Mouse (Mus musculus): ENCODE data around the gene Prpsap1. TPM values are rescaled to one million over a fixed set of nuclear protein-coding genes. Genes with fewer than 3 reads are reported as not detected.

Gene Prpsap1
- polyA plus RNA-seq, 1 experiment, result 129 TPM

DNA sequence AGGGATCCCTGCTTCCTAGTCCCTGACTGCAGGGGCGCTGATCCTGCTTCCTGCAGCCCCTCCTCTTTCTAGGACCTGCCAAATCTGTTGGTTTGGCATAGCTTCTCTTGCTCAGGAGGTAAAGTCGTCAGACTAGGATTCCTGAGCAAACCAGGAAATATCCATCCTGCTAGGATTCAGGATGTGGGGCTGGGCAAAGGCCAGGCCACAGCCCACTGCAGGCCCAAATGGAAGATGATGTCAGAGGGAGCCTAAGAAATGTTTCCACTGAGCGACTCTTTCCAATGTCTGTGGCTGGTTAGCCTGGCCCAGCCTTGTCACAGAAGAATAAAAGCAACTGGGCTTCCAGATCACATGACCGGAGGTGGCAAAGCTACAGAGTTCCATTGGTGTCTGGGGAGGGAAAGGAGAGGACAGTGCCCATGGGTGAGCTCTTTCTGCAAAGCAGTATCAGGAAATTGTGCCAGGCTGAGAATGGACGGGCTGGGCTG lies 29.7 kb upstream of the Prpsap1 start:
- Histone ChIP-seq H3K4me1 (ENCODE audit: control insufficient read depth, insufficient read depth, low read length) (peaks cover 14% of the 10 kb centered on the region), H3K27me3 (ENCODE audit: control insufficient read depth, insufficient read depth, low read length) (no peaks in the 10 kb centered on the region), H3K4me3 (replicated peaks; ENCODE audit: insufficient read depth, low read depth, low read length) (no peak overlapping the region), H3K27ac (ENCODE audit: insufficient read depth, low read length) (no peak overlapping the region)
- DNase-seq, result no peak
- TF ChIP-seq POLR2A (IDR thresholded peaks at IDR 0.05; ENCODE audit: borderline replicate concordance, insufficient read depth, low read length), result no peak
- no peak for TF ChIP-seq CTCF (IDR thresholded peaks at IDR 0.05; ENCODE audit: borderline replicate concordance, insufficient read depth, low read depth, low read length)
- 29% methylated on average over 5 of the region's 5 CpGs for WGBS

DNA sequence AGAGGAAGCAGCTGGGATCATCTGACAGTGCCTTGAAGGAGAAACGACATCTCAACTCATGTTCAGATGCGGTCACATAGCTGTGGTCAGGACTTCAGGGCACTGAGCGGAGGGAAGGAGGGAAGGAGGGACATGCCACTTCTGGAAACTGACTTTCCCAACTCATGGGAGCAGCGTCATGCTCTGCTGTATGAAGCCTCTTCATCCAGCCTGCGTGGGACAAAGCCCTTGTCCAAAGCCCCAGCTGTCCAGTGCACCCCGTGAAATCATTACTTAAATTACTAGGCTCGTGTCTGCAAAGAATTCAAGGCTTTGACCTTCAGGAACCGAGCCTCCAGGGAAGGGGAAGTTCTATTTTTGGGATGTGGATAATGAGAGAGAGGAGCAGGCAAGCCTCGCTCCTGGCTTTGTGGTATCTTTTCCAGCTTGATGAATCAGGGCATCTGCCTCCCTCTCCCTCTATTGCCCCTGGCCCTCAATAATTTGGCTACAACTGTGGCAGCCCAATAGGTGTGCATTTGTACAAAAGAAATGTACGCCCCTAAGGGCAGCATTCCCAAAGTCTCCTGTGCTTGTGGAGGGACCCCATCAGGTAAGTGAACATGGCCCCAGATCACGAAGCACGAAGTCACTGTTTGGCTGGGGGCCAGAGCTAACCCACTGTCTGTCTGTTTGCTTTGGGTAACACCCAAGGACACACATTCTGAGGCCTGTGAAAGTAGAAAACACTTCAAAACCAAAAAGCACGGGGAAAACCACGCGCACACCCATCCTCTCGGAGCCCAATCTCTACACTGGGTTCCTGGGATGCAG lies 29.1 kb upstream of the Prpsap1 start:
- Histone ChIP-seq H3K27ac (ENCODE audit: insufficient read depth, low read length) (no peak overlapping the region), H3K27me3 (ENCODE audit: control insufficient read depth, insufficient read depth, low read length) (no peaks in the 10 kb centered on the region), H3K4me3 (replicated peaks; ENCODE audit: insufficient read depth, low read depth, low read length) (no peak overlapping the region), H3K4me1 (ENCODE audit: control insufficient read depth, insufficient read depth, low read length) (peaks cover 14% of the 10 kb centered on the region)
- 57% methylated on average over 16 of the region's 16 CpGs for WGBS
- TF ChIP-seq CTCF (IDR thresholded peaks at IDR 0.05; ENCODE audit: borderline replicate concordance, insufficient read depth, low read depth, low read length), result no peak
- TF ChIP-seq POLR2A (IDR thresholded peaks at IDR 0.05; ENCODE audit: borderline replicate concordance, insufficient read depth, low read length), result no peak
- no peak for DNase-seq

DNA sequence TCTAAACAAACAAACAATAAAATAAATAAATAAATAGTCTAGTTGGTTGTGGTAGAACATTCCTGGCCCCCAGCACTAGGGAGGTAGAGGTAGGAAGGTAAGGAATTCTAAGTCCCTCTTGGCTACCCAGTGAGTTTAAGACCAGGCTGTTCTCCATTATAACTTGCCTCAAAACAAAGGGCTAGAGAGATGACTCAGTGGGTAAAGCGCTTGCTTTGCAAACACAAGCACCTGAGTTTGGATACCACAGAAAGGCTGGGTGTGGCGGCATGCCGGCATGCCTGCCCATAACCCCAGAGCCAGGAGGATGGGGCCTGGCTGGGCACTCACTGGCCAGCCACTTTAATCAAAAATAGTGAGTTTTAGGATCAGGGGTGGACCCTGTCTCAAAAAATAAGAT lies 28.0 kb upstream of the Prpsap1 start:
- Histone ChIP-seq H3K4me3 (replicated peaks; ENCODE audit: insufficient read depth, low read depth, low read length) (no peak overlapping the region), H3K4me1 (ENCODE audit: control insufficient read depth, insufficient read depth, low read length) (peaks cover 14% of the 10 kb centered on the region), H3K27ac (ENCODE audit: insufficient read depth, low read length) (no peak overlapping the region), H3K27me3 (ENCODE audit: control insufficient read depth, insufficient read depth, low read length) (no peaks in the 10 kb centered on the region)
- TF ChIP-seq POLR2A (IDR thresholded peaks at IDR 0.05; ENCODE audit: borderline replicate concordance, insufficient read depth, low read length), result no peak
- TF ChIP-seq CTCF (IDR thresholded peaks at IDR 0.05; ENCODE audit: borderline replicate concordance, insufficient read depth, low read depth, low read length), result no peak
- no peak for DNase-seq
- WGBS, result 100% methylated on average over 3 of the region's 3 CpGs

DNA sequence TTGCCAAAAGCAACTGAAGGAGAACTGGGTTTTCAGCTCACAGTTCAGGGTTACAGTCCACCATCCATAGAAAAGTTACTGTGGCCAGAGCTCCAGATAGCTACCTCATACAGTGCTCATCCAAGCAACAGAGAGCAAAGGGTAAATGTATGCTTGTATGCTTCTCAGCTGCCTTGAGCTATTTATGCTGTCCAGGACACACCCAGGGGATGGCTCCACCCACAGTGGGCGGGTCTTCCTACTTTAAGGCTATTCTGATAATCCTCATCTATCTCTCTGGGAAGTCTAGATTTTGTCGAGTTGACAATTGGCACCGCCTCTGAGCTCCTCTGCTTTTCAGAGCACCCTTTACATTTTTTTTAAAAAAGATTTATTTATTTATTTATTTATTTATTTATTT lies 27.1 kb upstream of the Prpsap1 start:
- 69% methylated on average over 3 of the region's 3 CpGs for WGBS
- Histone ChIP-seq H3K4me3 (replicated peaks; ENCODE audit: insufficient read depth, low read depth, low read length) (no peak overlapping the region), H3K27me3 (ENCODE audit: control insufficient read depth, insufficient read depth, low read length) (no peaks in the 10 kb centered on the region), H3K27ac (ENCODE audit: insufficient read depth, low read length) (no peak overlapping the region), H3K4me1 (ENCODE audit: control insufficient read depth, insufficient read depth, low read length) (peaks cover 14% of the 10 kb centered on the region)
- TF ChIP-seq CTCF (IDR thresholded peaks at IDR 0.05; ENCODE audit: borderline replicate concordance, insufficient read depth, low read depth, low read length) (no peak), POLR2A (IDR thresholded peaks at IDR 0.05; ENCODE audit: borderline replicate concordance, insufficient read depth, low read length) (no peak)
- no peak for DNase-seq

DNA sequence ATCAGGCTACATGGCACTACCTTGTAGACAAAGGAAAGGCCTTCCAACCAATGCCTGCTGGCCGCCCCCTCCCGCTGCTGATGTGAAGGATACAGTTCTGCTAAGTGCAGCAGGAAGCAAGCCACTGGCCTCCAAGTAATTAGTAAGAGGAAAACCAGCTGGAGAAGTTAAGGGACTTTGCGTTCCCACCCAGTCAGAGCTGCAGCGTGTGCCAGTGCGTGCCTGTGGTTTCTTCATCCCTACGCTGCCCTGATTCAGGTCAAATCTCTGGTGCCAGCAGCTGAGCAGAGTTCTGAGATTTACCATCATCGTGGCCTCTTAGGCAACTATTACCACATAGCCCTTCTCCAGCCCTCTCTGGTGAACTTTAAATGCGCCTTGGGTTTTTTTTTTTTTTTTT lies 24.5 kb upstream of the Prpsap1 start:
- no peak for DNase-seq
- WGBS, result 87% methylated on average over 8 of the region's 8 CpGs
- no peak overlapping the region for H3K27ac ChIP-seq (ENCODE audit: insufficient read depth, low read length)
- H3K27me3 ChIP-seq (ENCODE audit: control insufficient read depth, insufficient read depth, low read length), result no peaks in the 10 kb centered on the region
- TF ChIP-seq POLR2A (IDR thresholded peaks at IDR 0.05; ENCODE audit: borderline replicate concordance, insufficient read depth, low read length) (no peak), CTCF (IDR thresholded peaks at IDR 0.05; ENCODE audit: borderline replicate concordance, insufficient read depth, low read depth, low read length) (no peak)
- no peak overlapping the region for H3K4me3 ChIP-seq (replicated peaks; ENCODE audit: insufficient read depth, low read depth, low read length)
- peaks cover 15% of the 10 kb centered on the region for H3K4me1 ChIP-seq (ENCODE audit: control insufficient read depth, insufficient read depth, low read length)

DNA sequence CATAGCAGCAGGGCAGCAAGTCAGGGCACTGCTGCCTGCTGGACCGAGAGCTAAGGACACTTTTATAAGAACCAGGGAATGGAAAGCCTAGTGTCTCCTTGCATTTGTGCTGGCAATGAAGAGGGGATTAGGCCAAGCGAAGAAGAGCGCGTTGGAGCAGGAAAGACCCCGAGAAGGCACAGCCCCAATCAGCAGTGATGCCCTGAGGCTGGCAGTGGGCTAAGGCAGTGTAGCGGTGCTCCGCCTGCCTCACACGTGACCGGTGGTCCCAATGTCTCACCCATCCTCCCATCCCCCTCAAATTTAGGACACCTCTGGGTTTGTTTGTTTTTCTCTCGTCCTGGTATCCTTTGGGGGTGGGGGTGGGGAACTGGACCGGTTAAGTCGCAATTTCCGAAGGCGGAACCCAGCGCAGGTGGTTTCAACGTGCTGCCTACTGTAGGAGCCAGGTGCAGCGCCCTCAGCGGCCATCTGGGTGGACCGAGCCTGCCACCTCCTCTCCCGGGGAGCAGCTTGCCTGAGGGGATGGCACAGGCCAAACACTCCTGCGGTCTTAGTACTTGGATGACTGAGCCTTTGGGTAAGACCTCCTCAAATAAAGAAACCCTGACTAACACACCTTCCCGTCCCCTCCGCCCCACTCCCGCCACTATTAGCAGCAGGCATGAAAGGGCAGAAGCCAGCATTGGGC lies 21.5 kb upstream of the Prpsap1 start:
- Histone ChIP-seq H3K4me3 (replicated peaks; ENCODE audit: insufficient read depth, low read depth, low read length) (no peak overlapping the region), H3K27me3 (ENCODE audit: control insufficient read depth, insufficient read depth, low read length) (no peaks in the 10 kb centered on the region), H3K27ac (ENCODE audit: insufficient read depth, low read length) (no peak overlapping the region), H3K4me1 (ENCODE audit: control insufficient read depth, insufficient read depth, low read length) (peaks cover 7% of the 10 kb centered on the region; the same call in 1 of the 2 replicates)
- 24% methylated on average over 24 of the region's 24 CpGs for WGBS
- no peak for TF ChIP-seq POLR2A (IDR thresholded peaks at IDR 0.05; ENCODE audit: borderline replicate concordance, insufficient read depth, low read length)
- no peak for TF ChIP-seq CTCF (IDR thresholded peaks at IDR 0.05; ENCODE audit: borderline replicate concordance, insufficient read depth, low read depth, low read length)
- peak; percentile 66 to 75 for DNase-seq

DNA sequence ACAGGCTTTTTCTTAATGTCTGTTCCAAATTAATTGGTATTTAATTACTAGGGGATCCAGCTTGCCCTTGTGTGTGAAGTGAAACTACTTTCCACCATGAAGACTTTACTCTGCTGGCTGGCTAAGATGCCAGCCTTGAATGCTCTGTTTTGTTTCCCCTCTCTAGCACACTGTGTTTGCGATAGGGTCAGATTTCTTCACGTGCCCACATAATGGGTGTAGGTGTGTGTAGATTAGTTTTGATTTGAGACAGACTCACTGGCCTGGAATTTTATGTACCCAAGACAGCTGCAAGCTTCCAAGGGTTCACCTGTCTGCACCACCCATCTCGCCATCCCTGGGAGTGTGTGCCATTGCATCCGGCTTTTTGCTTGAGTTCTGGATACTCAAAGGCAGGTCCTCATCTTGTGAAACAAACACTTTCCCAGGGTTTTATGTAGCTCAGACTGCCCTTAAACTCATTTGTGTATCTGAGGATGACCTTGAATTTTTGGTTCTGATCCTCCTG lies 19.6 kb upstream of the Prpsap1 start:
- Histone ChIP-seq H3K27me3 (ENCODE audit: control insufficient read depth, insufficient read depth, low read length) (no peaks in the 10 kb centered on the region), H3K4me3 (replicated peaks; ENCODE audit: insufficient read depth, low read depth, low read length) (no peak overlapping the region), H3K27ac (ENCODE audit: insufficient read depth, low read length) (no peak overlapping the region), H3K4me1 (ENCODE audit: control insufficient read depth, insufficient read depth, low read length) (peaks cover 7% of the 10 kb centered on the region; the same call in 1 of the 2 replicates)
- 88% methylated on average over 4 of the region's 4 CpGs for WGBS
- no peak for DNase-seq
- TF ChIP-seq POLR2A (IDR thresholded peaks at IDR 0.05; ENCODE audit: borderline replicate concordance, insufficient read depth, low read length) (no peak), CTCF (IDR thresholded peaks at IDR 0.05; ENCODE audit: borderline replicate concordance, insufficient read depth, low read depth, low read length) (no peak)
